ENCODE assay signal across 8 mouse cellular contexts in the genomic region with DNA sequence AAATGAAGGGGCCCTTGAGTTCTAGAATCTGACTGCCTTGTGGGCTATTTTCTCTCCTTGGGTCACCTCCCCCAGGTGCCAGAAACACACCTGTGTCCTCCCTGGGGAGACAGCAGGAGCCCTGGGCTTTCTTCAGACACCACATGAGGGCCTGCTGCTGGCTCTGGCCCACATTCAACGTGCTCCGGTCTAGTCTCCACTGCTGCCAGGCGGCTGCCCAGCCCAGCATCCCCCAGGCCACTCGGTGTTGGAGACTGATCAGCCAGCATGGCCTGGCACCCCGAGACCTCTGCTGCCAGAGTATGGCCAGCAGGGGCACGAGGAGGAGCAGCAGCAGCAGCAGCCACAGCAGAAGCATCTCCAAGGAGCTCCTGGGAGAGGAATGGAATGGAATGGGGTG. TPM values are rescaled to one million over a fixed set of nuclear protein-coding genes. Genes with fewer than 3 reads are reported as not detected.
DNase-seq lines count a peak whose midpoint lies in the region; ATAC-seq and TF ChIP-seq lines count a peak whose summit lies in the region.

No protein-coding gene starts in this region.

- H3K27me3 ChIP-seq in heart, adult 2 months (ENCODE audit: control insufficient read depth, insufficient read depth, low read length), result no peaks in the 10 kb centered on the region
- peaks cover 3% of the 10 kb centered on the region for H3K27me3 ChIP-seq in C2C12 (ENCODE audit: control insufficient read depth, insufficient read depth, insufficient read length)
- no peaks in the 10 kb centered on the region for H3K27me3 ChIP-seq in forebrain, embryonic 12.5 days
- no peaks in the 10 kb centered on the region for H3K27me3 ChIP-seq in liver, embryonic 14.5 days (ENCODE audit: control insufficient read depth, insufficient read depth, low read length)

- H3K36me3 ChIP-seq in heart, adult 2 months (ENCODE audit: control insufficient read depth, insufficient read depth, low read length), result no peaks in the 10 kb centered on the region
- no peaks in the 10 kb centered on the region for H3K36me3 ChIP-seq in C2C12 (ENCODE audit: control insufficient read depth, insufficient read depth)
- no peaks in the 10 kb centered on the region for H3K36me3 ChIP-seq in forebrain, embryonic 12.5 days (replicated peaks)
- no peaks in the 10 kb centered on the region for H3K36me3 ChIP-seq in liver, embryonic 14.5 days (replicated peaks; ENCODE audit: control insufficient read depth, insufficient read depth, low read depth)

- TF ChIP-seq CTCF in heart, adult 2 months (IDR thresholded peaks at IDR 0.05), result 0 out of 2 replicates have a peak, but pooled peaks have one; percentile 1
- no peak for TF ChIP-seq CTCF in C2C12 (IDR thresholded peaks at IDR 0.05; ENCODE audit: control insufficient read depth, insufficient read depth, insufficient read length)
- TF ChIP-seq CTCF in liver, embryonic 14.5 days (IDR thresholded peaks at IDR 0.05; ENCODE audit: low read depth), result no peak

- peak overlapping the region; percentile 50 for H3K4me2 ChIP-seq in forebrain, embryonic 12.5 days
- peak overlapping the region; percentile 74 for H3K4me2 ChIP-seq in liver, embryonic 14.5 days (ENCODE audit: low read depth)

- H3K4me1 ChIP-seq in heart, adult 2 months (ENCODE audit: control insufficient read depth, insufficient read depth, low read length), result peaks cover 3% of the 10 kb centered on the region
- peaks cover 6% of the 10 kb centered on the region; the same call in 1 of the 2 replicates for H3K4me1 ChIP-seq in forebrain, embryonic 12.5 days
- H3K4me1 ChIP-seq in liver, embryonic 14.5 days (replicated peaks; ENCODE audit: control insufficient read depth in 2 of 2, insufficient read depth in 2 of 2, low read length in 1 of 2), result 0 out of 4 replicates have a peak, but pooled peaks cover 0 to 3% of the 10 kb centered on the region in 2 experiments

- H3K79me3 ChIP-seq in C2C12 (ENCODE audit: low read depth), result no peaks in the 10 kb centered on the region

- 42% methylated on average over 6 of the region's 6 CpGs for WGBS in heart, adult 2 months
- 69% methylated on average over 6 of the region's 6 CpGs for WGBS in forebrain, embryonic 12.5 days
- WGBS in liver, embryonic 14.5 days (ENCODE audit: insufficient replicate concordance), result 58% methylated on average over 6 of the region's 6 CpGs

- TF ChIP-seq EP300 in heart, adult 2 months (IDR thresholded peaks at IDR 0.05; ENCODE audit: insufficient read depth, low read depth, low read length), result no peak
- TF ChIP-seq EP300 in liver, embryonic 14.5 days (IDR thresholded peaks at IDR 0.05; ENCODE audit: low read depth), result no peak

- H3K27ac ChIP-seq in heart, adult 2 months, result peak overlapping the region; percentile 94; the same call in 1 of the 2 replicates
- H3K27ac ChIP-seq in forebrain, embryonic 12.5 days, result no peak overlapping the region
- no peak overlapping the region for H3K27ac ChIP-seq in liver, embryonic 14.5 days

- peak overlapping the region; percentile 85 for H3K4me3 ChIP-seq in heart, adult 2 months
- peak overlapping the region; percentile 40 for H3K4me3 ChIP-seq in C2C12 (ENCODE audit: insufficient read depth, poor library complexity, severe bottlenecking)
- H3K4me3 ChIP-seq in forebrain, embryonic 12.5 days (replicated peaks), result peak overlapping the region; percentile 41; the same call in 1 of the 2 replicates
- H3K4me3 ChIP-seq in liver, embryonic 14.5 days (ENCODE audit: insufficient read depth in 1 of 2, low read depth in 2 of 2, low read length in 2 of 2), result peak overlapping the region in 1 of 2 experiments; percentile 62; a peak in 2 of 4 replicates

- no peaks in the 10 kb centered on the region for H3K9me3 ChIP-seq in forebrain, embryonic 12.5 days
- no peaks in the 10 kb centered on the region for H3K9me3 ChIP-seq in liver, embryonic 14.5 days (ENCODE audit: control insufficient read depth, low read length)

- peak overlapping the region; percentile 4 for H3ac ChIP-seq in C2C12 (ENCODE audit: control insufficient read depth, insufficient read length, low read depth)

- ATAC-seq in forebrain, embryonic 12.5 days (ENCODE audit: low FRiP score), result no peak
- ATAC-seq in liver, embryonic 14.5 days (ENCODE audit: insufficient read depth), result no peak

- H3K9ac ChIP-seq in heart, adult 2 months (ENCODE audit: low read depth, low read length), result peak overlapping the region; percentile 66
- no peak overlapping the region for H3K9ac ChIP-seq in forebrain, embryonic 12.5 days
- no peak overlapping the region for H3K9ac ChIP-seq in liver, embryonic 14.5 days (replicated peaks)

- TF ChIP-seq POLR2A in heart, adult 2 months (IDR thresholded peaks at IDR 0.05; ENCODE audit: insufficient read depth, low read depth, low read length), result no peak

- intact Hi-C loops in heart, adult 2 months (cut with DNase I), result no loop called here

- no peaks in the 10 kb centered on the region for H3K79me2 ChIP-seq in heart, adult 2 months (replicated peaks; ENCODE audit: control insufficient read depth, insufficient read depth, low read length)
- H3K79me2 ChIP-seq in C2C12 (ENCODE audit: control insufficient read depth, insufficient read depth), result no peaks in the 10 kb centered on the region

- no peak for DNase-seq in heart, adult 2 months
- no peak for DNase-seq in heart, adult 8-10 months (ENCODE audit: low spot score)
- no peak for DNase-seq in liver, embryonic 14.5 days (ENCODE audit: low read depth in 3 of 3, low spot score in 3 of 3)
- no peak for DNase-seq in adrenal gland, postnatal 10 days
- no peak for DNase-seq in right cerebral cortex, postnatal 14 days
- DNase-seq in frontal cortex, postnatal 14 days (ENCODE audit: low spot score in 2 of 2), result no peak

TF ChIP-seq in C2C12, 6 proteins besides CTCF, POLR2A, EP300 and RAD21:
- no peak for TF ChIP-seq MYOG (IDR thresholded peaks at IDR 0.05; ENCODE audit: control insufficient read depth, extremely low read depth, insufficient read length)
- no peak for TF ChIP-seq FOSL1 (IDR thresholded peaks at IDR 0.05; ENCODE audit: insufficient read depth, low read length, poor library complexity, severe bottlenecking)
- no peak for TF ChIP-seq CEBPB (IDR thresholded peaks at IDR 0.05; ENCODE audit: low read depth)
- TF ChIP-seq MYOD1 (IDR thresholded peaks at IDR 0.05; ENCODE audit: control insufficient read depth, insufficient read length, low read depth), result no peak
- no peak for TF ChIP-seq USF1 (IDR thresholded peaks at IDR 0.05; ENCODE audit: low read depth)
- no peak for TF ChIP-seq MAX (IDR thresholded peaks at IDR 0.05)

RNA-seq across cellular contexts. Expression of a gene that starts 0.8 kb away (rescaled TPM):
- total RNA-seq in heart, adult 2 months (2021), result 10 to 100 TPM; 10.1 to 11.6 TPM
- polyA plus RNA-seq in heart, adult 2 months (2012; rRNA removed), result 11.2 and 12.8 TPM in 2 replicates
- 10 to 100 TPM in 2 of 4 experiments, 1 to 10 TPM in 2; 9.1 to 14.1 (median 10.0) TPM for total RNA-seq in heart, adult 8-10 months (2022)
- polyA plus RNA-seq in C2C12 (2012; fragmentation: generic; extraction: Trizol), result 5.5 TPM
- polyA plus RNA-seq in forebrain, embryonic 12.5 days (2016; fragmentation: Nextera tagmentation; extraction: Ambion mirVana), result 3.1 and 3.3 TPM in 2 replicates
- 2.2 and 2.3 TPM in 2 replicates for polyA plus RNA-seq in liver, embryonic 14.5 days (2012; rRNA removed)
- polyA plus RNA-seq in liver, embryonic 14.5 days (2014; fragmentation: Nextera tagmentation; extraction: Ambion mirVana), result 0.76 and 0.77 TPM in 2 replicates
- total RNA-seq in adrenal gland, postnatal 10 days (2021), result 10 to 100 TPM; 14.1 to 15.7 TPM

RNA-seq across cellular contexts. Expression of a gene that starts 7.2 kb away (rescaled TPM):
- not detected for total RNA-seq in heart, adult 2 months (2021)
- not detected in 2 replicates for polyA plus RNA-seq in heart, adult 2 months (2012; rRNA removed)
- not detected for total RNA-seq in heart, adult 8-10 months (2022)
- polyA plus RNA-seq in C2C12 (2012; fragmentation: generic; extraction: Trizol), result not detected
- 0.36 TPM in 1 of 2 replicates, not detected in the other for polyA plus RNA-seq in forebrain, embryonic 12.5 days (2016; fragmentation: Nextera tagmentation; extraction: Ambion mirVana)
- polyA plus RNA-seq in liver, embryonic 14.5 days (2012; rRNA removed), result not detected in 2 replicates
- not detected in 2 replicates for polyA plus RNA-seq in liver, embryonic 14.5 days (2014; fragmentation: Nextera tagmentation; extraction: Ambion mirVana)
- total RNA-seq in adrenal gland, postnatal 10 days (2021), result not detected

RNA-seq across cellular contexts. Expression of a gene that starts 10.2 kb away (rescaled TPM):
- not detected for total RNA-seq in heart, adult 2 months (2021)
- polyA plus RNA-seq in heart, adult 2 months (2012; rRNA removed), result 0.04 TPM in 1 of 2 replicates, not detected in the other
- total RNA-seq in heart, adult 8-10 months (2022), result not detected
- polyA plus RNA-seq in C2C12 (2012; fragmentation: generic; extraction: Trizol), result not detected
- 4.4 and 4.7 TPM in 2 replicates for polyA plus RNA-seq in forebrain, embryonic 12.5 days (2016; fragmentation: Nextera tagmentation; extraction: Ambion mirVana)
- polyA plus RNA-seq in liver, embryonic 14.5 days (2012; rRNA removed), result 0.02 TPM in 1 of 2 replicates, not detected in the other
- not detected in 2 replicates for polyA plus RNA-seq in liver, embryonic 14.5 days (2014; fragmentation: Nextera tagmentation; extraction: Ambion mirVana)
- under 1 TPM; 0.12 to 0.15 TPM for total RNA-seq in adrenal gland, postnatal 10 days (2021)

RNA-seq across cellular contexts. Expression of a gene that starts 32.0 kb away (rescaled TPM):
- total RNA-seq in heart, adult 2 months (2021), result 10 to 100 TPM; 53.0 to 56.3 TPM
- polyA plus RNA-seq in heart, adult 2 months (2012; rRNA removed), result 69.3 and 97.8 TPM in 2 replicates
- total RNA-seq in heart, adult 8-10 months (2022), result 10 to 100 TPM; 47.1 to 62.6 (median 51.0) TPM
- polyA plus RNA-seq in C2C12 (2012; fragmentation: generic; extraction: Trizol), result 136 TPM
- polyA plus RNA-seq in forebrain, embryonic 12.5 days (2016; fragmentation: Nextera tagmentation; extraction: Ambion mirVana), result 18.2 and 25.2 TPM in 2 replicates
- 109 and 127 TPM in 2 replicates for polyA plus RNA-seq in liver, embryonic 14.5 days (2012; rRNA removed)
- 57.4 and 59.9 TPM in 2 replicates for polyA plus RNA-seq in liver, embryonic 14.5 days (2014; fragmentation: Nextera tagmentation; extraction: Ambion mirVana)
- 100 to 1,000 TPM; 182 to 183 TPM for total RNA-seq in adrenal gland, postnatal 10 days (2021)

RNA-seq across cellular contexts. Expression of a gene that starts 56.3 kb away (rescaled TPM):
- total RNA-seq in heart, adult 2 months (2021), result not detected
- polyA plus RNA-seq in heart, adult 2 months (2012; rRNA removed), result 0.50 and 0.62 TPM in 2 replicates
- under 1 TPM in 1 of 4 experiments, not detected in 3; 0.37 TPM for total RNA-seq in heart, adult 8-10 months (2022)
- polyA plus RNA-seq in C2C12 (2012; fragmentation: generic; extraction: Trizol), result 0.68 TPM
- 0.52 TPM in 1 of 2 replicates, not detected in the other for polyA plus RNA-seq in forebrain, embryonic 12.5 days (2016; fragmentation: Nextera tagmentation; extraction: Ambion mirVana)
- polyA plus RNA-seq in liver, embryonic 14.5 days (2012; rRNA removed), result not detected in 2 replicates
- polyA plus RNA-seq in liver, embryonic 14.5 days (2014; fragmentation: Nextera tagmentation; extraction: Ambion mirVana), result 0.14 TPM in 1 of 2 replicates, not detected in the other
- under 1 TPM in 1 of 2 experiments, not detected in 1; 0.64 TPM for total RNA-seq in adrenal gland, postnatal 10 days (2021)
